Mouse (Mus musculus): ENCODE data around the gene Srp14.

Srp14 gene

GRCm38 (mm10) chr2:118487806-118488205 is 8.3 kb upstream of the Srp14 start:
- DNase-seq: no peak

GRCm38 (mm10) chr2:118486933-118487332 is 7.4 kb upstream of the Srp14 start:
- peak; percentile 97 for DNase-seq

GRCm38 (mm10) chr2:118485415-118485814 is 5.9 kb upstream of the Srp14 start:
- no peak for DNase-seq

- no peak for DNase-seq
Measured at GRCm38 (mm10) chr2:118484386-118484898, 4.9 kb upstream of the Srp14 start.

GRCm38 (mm10) chr2:118483032-118483431 is 3.5 kb upstream of the Srp14 start:
- no peak for DNase-seq

- no peak for DNase-seq
Measured at GRCm38 (mm10) chr2:118480886-118481285, 1.4 kb upstream of the Srp14 start.

GRCm38 (mm10) chr2:118478833-118479549 is 520 bp downstream of the Srp14 start:
- no peak for DNase-seq

GRCm38 (mm10) chr2:118468354-118468753 is 11.2 kb downstream of the Srp14 start:
- no peak for DNase-seq

- DNase-seq: no peak
Measured at GRCm38 (mm10) chr2:118466601-118467000, 12.9 kb downstream of the Srp14 start.

- peak; percentile 88 for DNase-seq
Measured at GRCm38 (mm10) chr2:118465894-118466293, 13.6 kb downstream of the Srp14 start.

- DNase-seq: no peak
Measured at GRCm38 (mm10) chr2:118464450-118464849, 15.1 kb downstream of the Srp14 start.

GRCm38 (mm10) chr2:118463480-118463879 is 16.0 kb downstream of the Srp14 start:
- DNase-seq: no peak

GRCm38 (mm10) chr2:118461480-118462165 is 17.9 kb downstream of the Srp14 start:
- no peak for DNase-seq

GRCm38 (mm10) chr2:118457463-118458261 is 21.8 kb downstream of the Srp14 start:
- no peak for DNase-seq

GRCm38 (mm10) chr2:118457029-118457428 is 22.5 kb downstream of the Srp14 start:
- no peak for DNase-seq

GRCm38 (mm10) chr2:118451056-118451455 is 28.5 kb downstream of the Srp14 start:
- no peak for DNase-seq

GRCm38 (mm10) chr2:118448181-118448580 is 31.3 kb downstream of the Srp14 start:
- DNase-seq: no peak

GRCm38 (mm10) chr2:118445696-118446674 is 33.5 kb downstream of the Srp14 start:
- DNase-seq: no peak

GRCm38 (mm10) chr2:118442723-118443122 is 36.8 kb downstream of the Srp14 start:
- no peak for DNase-seq

- DNase-seq: no peak
Measured at GRCm38 (mm10) chr2:118442172-118442571, 37.3 kb downstream of the Srp14 start.

- DNase-seq: peak; percentile 84
Measured at GRCm38 (mm10) chr2:118431589-118431988, 47.9 kb downstream of the Srp14 start.

GRCm38 (mm10) chr2:118430630-118431029 is 48.9 kb downstream of the Srp14 start:
- DNase-seq: no peak

Measured in heart, adult 11 months (tissue).